Mouse (Mus musculus) right cerebral cortex, postnatal 10 days (tissue): ENCODE data around the gene Ddx23.

ENCODE experiments used
- DNase-seq, 2 experiments: peaks; one replicate each; pipeline ENCODE4 v3.0.0; 2021; ENCODE audit warnings: low spot score in 2 of 2

Gene Ddx23

DNA sequence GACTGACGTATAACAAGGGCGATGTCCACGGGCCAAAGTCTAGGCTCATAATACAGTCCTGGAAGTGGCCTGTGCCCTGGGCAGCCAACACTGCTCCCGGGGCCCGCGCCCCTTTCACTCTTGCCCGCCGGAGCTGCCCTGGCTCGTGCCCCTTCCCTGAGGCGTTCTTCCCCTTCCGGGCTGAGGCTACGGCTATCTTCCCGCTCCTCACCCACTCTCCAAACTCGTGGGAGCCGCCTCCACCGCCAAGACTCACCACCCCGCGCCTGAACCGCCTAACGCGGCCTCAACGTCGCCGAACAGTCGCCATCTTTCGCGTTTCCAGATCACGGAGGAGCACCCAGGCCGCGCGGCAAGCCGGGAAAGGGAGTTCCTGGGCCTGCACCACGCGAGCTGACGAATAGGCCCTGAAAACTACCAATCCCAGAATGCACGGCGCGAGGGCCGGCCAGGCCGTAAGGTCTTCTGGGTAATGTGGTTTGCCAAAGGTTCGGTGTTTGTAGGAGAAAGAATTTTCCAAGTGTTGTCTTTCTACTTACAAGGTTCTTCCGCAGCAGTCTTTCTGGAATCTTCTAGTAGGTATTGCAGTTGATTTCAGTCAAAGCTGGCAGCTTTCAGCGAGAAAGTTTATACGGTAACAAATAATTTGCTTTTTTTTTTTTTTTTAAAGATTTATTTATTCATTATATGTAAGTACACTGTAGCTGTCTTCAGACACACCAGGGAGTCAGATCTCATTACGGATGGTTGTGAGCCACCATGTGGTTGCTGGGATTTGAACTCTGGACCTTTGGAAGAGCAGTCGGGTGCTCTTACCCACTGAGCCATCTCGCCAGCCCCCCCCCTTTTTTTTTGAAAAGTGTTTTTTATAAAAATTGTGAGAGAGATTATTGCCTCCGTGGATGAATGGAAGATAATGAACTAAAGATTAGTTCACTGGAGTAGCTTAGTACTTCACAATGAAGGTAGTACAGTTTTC, at the start of gene Ddx23:
Gene Ddx23 (minus strand): TSS at position 328 of the 979 bp plus-strand sequence.
- peak; percentile 98 for DNase-seq

DNA sequence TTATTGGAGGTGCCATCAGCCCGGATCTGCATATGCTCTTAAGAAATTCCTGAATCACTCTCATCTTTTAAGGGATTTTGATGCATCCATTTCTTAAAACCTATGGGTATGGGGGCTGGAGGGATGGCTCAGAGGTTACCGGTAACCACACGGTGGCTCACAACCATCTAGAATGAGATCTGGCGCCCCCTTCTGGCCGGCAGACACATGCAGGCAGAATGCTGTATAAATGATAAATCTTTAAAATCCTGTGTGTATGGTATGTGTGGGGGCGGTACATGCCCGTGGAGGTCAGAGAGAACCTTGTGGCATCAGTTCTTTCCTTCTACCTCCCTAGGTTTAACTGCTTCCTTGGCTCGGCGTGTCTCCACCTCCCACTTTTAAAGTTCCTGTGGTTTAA, 47.7 kb upstream of the Ddx23 start:
- peak; percentile 74 to 83 for DNase-seq

DNA sequence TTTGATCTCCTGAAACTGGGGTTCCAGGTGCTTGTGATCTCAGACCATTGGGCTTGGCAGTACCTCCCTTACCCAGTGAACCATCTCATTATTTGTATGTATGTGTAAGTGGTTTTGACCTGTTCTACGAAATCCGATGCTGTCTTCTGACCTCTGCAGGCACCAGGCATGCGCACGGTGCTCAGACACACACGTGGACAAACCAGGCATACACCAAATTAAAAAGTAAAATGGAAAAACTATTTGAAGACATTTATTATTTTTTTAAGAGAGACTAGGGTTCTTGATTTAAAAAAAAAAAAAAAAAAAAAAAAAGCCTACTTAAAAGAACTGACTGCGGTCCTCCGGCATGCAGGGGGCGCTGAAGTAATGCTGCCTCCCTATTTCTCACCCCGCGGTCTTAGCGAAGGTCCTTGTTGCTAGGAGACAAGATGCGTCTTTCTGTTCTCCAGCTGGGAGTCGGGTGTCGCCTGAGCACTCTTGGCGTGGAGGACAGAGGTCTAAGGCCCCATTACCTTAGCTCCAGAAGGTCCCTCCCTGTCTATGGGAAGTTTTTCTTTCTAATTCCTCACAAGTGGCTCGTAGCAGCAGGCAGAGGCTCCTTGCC, 45.2 kb upstream of the Ddx23 start, which contains the start of gene Ccdc65:
Gene Ccdc65 (plus strand): TSS at position 442 of the 607 bp plus-strand sequence.
- DNase-seq: peak; percentile 91 to 93

DNA sequence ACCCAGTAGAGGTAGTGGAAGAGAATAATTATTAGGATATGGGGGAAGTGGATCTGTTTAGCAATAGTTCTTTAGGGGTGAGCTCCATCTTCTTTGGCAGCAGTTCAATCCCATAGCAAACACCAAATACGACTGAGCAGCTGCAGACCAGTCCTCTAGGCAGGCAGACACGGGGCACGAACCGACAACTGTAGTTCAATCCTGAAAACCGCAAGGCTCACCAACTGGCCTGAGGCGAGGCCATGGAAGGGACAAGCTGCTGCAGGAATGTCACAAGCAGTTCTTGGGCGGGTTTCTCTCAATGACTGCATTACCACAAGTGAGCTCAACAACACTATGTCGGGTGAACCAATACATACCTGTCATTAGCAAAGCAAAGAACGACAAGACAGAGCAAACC, 41.6 kb upstream of the Ddx23 start:
- DNase-seq: no peak

DNA sequence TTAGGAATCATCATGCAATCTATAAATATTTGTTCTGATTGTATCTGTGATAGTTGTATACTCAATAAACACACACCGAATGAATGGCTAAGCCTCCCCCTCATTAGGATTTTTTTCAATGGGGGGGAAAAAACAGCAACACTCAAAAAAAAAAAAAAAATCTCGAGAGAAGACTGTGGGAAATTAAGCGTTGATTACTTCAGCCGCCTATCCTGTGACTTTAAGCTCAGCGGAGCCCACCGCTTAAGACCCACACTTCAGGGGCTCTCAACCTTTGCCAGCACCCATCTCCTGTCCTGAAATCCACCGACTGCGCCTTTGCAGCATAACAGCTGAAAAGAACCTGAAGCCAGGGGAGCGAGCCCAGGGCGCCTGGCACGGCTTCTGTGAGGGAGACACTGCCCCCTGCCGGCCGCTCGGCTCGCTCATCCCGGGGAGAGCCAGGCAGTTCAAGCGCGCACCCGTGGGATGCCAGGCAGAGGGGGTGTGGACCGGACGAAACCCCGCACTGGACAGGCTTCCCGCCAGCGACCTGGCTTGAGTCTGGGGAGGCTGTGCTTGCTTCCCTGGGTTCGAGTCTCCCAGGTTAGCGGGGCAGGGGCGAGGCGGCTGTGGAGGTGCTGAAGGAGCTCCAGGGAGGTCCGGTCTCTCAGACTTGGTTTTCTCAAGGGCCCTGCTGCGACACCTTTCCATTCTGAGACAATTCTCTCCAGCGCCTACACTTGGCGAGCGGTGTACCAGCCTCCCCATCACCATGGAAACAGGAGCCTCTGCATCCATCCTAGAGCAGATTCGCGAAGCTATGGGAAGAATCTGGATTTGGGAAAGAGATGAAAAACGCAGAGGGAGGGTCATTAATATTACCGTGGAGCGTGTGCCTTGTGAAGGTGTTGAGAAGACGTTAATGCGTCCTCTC, 36.8 kb upstream of the Ddx23 start:
- DNase-seq: peak; percentile 91 to 93

DNA sequence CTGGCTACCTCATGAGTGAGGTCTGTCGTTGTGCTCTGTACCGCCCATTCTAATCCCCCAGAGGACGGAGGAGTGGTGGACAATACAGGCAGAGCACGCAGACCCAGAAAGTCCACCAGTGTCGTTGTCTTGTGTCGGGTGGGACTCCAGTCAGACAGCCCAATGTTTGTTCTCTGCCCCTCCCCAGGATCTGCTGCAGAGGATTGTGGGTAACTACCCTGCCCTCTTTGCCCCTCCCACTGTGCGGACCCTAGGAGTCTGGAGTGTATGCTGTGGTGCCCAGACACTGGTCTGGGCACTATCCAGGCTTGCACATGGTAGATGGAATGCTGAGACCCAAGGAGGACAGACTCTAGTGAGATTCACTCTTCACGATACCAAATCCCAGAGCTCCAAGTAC, 33.5 kb upstream of the Ddx23 start:
- no peak for DNase-seq

DNA sequence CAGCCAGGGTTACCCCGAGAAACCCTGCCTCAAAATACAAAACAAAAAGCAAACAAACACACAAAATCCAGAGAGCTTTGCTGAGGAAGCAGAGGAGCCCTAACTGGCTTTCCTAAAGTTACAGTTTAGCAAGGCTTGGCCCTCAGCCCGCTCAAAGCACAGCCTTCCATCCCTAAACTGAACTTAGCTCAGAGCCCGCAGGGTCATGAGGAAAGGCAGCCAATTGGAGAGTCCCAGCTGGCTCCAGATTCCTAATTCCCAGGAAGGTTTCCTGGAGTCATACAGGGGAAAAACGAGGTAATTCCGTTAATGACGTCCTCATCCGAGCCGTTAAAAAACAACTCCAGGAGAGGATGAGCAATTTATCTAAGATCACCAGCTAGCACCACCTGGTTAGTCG, 33.0 kb upstream of the Ddx23 start:
- DNase-seq: no peak

DNA sequence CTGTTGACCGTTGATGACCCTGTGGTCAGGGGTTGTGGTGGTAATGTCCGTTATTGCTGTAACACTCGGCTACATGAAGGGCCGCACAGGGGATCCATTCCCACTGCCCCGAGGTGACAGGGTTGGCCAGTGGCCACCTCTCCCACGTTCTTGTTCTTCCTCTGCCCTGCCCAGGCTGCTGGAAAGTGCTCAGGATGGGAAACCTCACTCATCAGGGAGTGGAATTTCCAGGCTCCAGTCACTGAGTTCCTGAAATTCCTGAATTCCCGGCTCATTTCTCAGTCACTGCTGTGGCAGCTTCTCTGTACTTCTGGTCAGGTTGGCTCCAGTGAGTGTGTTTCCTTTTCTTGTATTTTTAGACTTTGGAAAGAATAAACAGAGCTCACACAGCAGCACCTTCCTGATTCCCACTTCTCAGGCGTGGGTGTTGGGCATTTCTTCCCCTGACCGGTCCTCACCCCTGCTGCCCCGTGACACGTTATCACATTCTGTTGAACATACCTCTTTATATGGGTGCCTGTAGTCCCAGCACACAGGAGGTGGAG, 29.5 kb upstream of the Ddx23 start:
- DNase-seq: peak in 1 of 2 experiments; percentile 50

DNA sequence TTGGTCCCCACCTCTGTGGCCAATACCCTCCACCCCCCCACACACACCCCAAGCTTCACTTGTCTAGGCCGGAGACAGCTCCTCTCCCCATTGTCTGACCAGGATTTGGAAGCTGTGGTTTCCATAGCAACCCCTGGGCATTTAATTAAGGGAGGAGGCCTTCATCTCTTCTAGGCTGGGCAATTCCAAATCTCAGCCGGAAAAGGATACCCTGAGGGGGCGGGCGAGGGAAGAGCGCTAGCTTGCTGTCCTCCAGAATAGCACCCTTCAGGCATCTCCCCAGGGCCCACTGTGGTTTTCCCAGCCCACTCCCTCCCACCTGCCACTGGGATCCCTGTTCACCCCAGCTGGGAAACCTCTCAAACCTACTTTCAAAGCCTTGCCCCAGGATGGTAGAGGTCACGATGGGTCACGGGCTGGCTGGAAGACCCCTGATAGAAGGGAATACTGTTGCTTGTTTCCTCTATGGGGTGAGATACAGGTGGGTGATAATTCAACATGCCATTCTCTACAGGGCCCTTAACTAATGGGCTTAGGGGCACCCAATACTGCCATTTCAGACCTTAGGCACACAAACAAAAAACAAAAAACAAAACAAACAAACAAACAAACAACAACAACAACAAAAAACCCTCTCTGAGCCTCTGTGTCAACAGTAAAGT, 28.9 kb upstream of the Ddx23 start:
- peak; percentile 60 to 76 for DNase-seq

DNA sequence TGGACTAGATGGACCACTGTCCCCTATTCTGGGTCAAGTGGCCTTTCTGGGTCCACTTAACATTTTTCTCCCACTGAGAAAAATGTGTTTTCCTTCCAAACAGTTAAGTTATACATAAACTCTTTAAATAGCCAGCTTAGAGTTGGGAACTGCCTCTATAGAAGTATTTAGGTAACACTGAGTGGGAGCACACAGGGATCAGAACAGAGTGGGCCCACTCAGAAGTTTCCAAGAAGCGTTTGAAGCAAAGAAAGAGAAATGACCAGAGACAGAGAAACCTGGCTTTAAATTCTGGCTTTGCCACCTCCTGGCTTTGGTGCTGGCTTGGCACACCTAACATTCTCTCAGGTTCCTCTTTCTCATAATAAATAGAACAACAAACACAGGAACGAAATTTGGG, 27.0 kb upstream of the Ddx23 start:
- DNase-seq: no peak

DNA sequence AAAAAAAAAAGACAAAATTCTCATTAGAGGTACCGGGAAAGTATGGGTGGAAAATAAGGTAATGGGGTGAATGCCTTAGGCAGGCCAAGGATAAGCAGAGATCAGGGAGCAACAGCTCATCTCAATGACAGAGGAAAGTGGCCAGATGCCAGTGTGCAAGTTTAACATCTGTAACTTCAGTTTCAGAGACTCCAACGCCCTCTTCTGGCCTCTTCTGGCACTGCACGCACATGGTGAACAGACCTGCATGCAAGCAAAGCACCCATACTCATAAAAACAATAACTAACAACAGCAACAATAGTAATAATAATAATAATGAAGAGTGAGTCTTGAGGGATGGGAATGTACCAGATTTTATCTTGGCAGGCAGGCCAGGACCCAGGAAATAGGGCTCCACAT, 23.2 kb upstream of the Ddx23 start:
- DNase-seq: no peak

DNA sequence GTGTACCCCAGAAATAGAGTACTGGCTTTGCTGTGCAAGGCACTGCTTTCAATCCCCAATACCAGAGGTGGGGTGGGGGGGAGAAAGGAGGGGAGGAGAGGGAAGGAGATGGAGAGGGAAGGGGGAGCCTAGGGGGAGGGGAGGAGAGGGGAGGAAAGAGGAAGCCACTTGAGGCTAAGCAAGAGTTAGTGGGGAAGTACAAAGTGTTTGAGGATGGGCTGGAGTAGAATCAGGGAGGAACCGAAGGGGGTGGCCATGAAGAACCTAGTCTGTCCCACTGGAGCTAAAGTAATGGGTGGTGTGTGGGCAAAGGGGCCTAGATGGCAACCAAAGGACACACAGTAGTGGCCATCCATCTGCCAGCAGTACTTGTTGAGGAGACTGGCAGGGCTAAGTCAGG, 21.1 kb upstream of the Ddx23 start:
- DNase-seq: no peak

DNA sequence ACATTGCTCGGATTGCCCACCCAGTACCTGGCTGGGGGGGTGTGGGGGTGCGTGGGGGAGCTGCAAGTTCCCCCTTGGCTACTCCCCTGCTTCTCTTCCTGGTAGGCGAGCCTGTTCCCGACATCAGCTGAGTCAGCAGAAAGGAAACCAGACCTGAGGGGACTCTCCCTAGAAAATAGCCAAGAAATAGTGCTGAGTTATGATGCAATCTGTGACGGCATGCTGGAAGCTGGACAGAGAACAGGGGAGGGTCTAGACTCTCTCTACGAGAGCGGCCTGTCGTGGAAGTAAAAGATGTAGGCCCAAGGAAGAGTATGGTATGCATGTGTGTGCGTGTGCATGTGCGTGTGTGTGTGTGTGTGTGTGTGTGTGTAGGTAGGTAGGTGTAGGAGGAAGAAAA, 20.5 kb upstream of the Ddx23 start:
- no peak for DNase-seq

DNA sequence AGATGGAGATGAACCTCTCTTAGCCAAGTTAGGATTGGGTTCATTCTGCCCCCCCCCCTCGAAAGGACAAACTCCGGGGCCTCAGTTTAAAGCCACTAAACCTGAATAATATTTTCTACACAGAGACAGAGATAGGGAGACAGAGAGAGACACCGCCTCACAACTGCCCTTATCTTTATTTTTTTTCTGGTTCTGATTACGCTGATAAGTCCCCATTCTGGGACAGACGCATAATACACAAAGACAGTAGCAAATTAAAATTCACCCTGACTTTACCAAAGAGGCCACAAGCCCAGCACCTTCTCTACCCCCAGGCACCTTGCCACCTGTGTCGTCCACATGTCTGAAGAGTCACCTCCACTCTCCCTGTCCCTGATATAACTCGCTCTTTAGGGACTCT, 18.9 kb upstream of the Ddx23 start:
- no peak for DNase-seq

DNA sequence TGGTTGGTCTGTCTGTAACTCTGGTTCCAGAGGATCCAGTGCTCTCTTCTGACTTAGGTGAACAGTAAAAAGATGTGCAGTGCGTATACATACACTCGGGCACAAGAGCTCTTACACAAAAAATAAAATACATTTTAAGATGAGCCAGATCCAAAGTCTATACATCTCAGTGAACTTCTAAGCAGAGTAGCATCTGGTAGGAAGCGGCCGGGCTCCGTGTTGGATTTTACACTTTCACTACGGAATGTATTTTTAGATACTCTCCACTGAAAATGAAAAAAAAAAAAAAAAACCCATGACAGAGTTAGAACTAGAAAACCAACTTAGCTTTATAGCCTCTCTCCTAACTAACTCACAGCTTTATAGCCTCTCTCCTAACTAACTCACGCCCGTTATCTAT, 18.0 kb upstream of the Ddx23 start:
- no peak for DNase-seq

DNA sequence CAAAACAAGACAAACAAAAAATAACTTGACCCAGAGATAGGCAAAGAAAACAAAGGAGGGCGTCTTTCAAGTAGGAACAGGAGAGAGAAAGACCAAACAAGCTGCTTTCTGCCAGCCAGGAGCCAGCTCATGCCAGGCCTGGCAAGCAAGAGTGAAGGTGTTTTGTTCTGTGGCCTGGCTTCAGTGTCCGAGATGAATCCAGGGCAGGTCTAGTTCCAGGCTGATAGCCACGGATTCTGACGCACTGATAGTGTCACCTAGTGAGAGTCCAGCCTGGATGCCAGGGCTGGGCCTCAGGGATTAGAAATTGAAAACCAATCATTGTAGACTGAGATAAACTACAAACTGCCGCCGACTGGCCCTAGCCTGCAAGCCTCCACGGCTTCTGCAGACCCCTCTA, 15.3 kb upstream of the Ddx23 start:
- DNase-seq: no peak

DNA sequence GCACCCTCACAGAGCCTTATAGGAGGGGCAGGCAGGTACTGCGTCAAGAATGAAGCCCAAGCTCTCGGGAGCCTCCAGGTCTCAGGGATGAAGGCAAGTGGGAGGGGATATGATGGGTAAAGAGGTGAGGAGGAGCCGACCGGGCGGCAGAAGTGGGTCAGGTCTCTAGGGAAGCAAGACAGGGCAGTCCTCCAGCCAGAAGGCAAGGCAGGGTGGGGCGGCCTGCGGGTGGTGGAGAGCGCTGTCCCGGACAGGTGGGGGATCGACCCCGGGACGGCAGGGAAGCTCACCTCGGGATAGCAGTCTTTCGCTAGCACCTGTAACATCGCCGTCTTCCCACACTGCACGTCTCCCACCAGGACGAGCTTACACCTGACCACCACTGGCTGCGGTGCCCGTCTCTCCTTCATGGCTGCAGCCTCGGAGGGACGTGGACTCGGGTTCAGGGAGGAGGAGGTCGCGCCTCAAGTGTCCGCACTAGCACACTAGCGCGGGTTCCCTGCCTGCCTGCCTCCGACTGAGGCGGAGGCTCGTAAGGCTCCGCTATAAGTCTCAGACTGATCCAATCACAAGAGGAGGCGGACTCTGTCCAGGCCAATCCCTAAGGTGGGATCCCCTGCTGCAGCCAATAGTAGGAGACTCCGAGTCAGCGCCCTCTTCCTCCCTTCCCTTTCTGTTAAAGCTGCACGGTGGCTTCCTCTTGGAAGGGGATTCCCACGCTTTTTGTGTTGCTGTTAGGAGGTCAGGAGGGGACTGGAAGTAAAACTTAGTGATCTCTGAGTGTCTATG, 14.4 kb upstream of the Ddx23 start, which contains the start of gene Rnd1:
Gene Rnd1 (minus strand): TSS at position 522 of the 789 bp plus-strand sequence.
- peak; percentile 94 to 96 for DNase-seq

DNA sequence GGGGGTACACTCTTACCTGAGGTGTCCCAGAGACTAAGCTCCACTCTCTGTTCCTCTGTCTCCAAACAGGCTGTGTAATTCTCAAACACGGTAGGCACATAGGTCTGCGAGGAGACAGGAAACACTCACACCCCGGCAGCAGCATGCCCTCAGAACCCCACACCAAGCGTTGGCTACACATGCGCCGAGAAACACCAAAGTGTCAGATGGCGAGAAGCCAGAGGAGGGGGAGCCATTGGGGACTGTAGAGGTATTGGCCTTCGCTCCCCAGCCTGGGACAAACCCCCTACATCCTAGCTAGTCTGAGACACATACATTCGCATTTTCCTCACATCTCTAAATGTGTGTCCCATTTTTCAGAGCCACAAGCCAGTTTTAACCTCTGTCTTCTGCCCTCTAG, 13.8 kb upstream of the Ddx23 start:
- peak; percentile 62 to 70 for DNase-seq

DNA sequence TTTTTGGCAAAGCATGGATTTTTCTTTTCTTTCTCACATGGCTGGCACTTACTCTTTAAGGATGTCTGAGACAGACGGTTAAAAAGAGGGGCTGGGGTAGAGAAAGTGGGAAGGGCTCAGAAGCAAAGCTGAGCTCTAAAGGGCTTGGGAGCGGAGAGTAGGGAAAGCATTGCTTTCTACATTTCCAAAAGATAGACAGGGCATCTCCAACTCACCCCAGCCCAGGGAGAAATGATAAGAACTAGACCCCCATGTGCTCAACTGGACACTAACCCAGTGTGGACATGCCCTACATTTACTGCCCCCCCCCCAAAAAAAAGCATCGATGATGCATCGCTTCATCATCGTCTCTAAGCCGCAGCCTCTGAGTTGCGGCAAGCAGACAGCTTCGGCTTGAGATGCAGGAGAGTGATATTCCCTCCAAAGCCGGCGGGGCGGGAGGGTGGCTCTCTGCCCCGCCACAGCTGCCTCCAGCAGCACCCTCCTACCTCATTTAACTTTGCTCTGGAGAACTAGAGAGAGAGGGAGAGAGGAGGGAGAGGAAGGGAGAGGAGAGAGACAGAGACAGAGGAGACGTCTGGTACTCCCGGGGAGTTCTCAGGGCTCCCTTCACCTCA, 13.0 kb upstream of the Ddx23 start:
- DNase-seq: no peak
